Mouse (Mus musculus): ENCODE results near the gene Vopp1. TPM values are rescaled to one million over a fixed set of nuclear protein-coding genes. Genes with fewer than 3 reads are reported as not detected.
A peak's percentile ranks its signal among the peaks of the same experiment; 100 is the strongest.

Vopp1 gene
- total RNA-seq, 2 experiments from 2014 or later = 270 to 358 TPM

DNA sequence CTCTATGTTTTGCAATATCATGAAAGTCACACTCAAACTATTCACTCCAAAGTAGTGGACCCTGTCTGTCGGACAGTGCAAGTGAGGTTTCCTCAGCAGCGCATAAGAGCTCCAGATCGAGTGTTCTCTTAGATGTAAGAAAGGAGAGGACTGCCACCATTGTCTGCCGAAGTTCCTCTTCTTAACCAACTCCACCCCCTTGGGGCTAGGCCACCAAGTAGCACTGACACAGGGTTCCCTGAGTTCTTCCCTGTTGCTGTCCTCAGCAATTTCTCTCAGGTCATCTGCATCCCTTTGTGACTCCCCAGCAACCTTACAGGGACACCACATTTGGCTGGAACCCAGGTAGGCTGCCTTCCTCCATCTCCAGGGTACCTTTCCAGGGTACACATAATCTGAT, 34.4 kb downstream of the Vopp1 start:
- no peak for ATAC-seq (replicated peaks; ENCODE audit: low FRiP score, poor library complexity, severe bottlenecking)

DNA sequence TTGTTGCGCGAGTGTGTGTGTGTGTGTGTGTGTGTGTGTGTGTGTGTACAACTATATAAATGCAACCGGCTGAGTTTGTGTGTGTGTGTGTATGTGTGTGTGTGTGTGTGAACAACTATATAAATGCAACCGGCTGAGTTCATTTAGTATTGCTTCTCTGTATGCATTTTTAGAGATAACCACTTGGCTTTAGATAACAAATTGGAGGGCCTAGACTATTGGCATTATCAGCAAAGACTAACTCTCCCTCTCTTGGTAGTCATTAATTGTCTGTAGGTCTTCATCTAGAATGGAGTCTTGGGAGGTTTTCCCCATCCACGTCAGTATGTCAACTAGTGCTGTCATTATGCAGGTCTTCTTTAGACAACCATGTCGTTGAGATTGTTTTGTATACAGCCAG, 37.6 kb downstream of the Vopp1 start:
- ATAC-seq (replicated peaks; ENCODE audit: low FRiP score, poor library complexity, severe bottlenecking) = no peak; the same call in 1 of the 2 replicates

DNA sequence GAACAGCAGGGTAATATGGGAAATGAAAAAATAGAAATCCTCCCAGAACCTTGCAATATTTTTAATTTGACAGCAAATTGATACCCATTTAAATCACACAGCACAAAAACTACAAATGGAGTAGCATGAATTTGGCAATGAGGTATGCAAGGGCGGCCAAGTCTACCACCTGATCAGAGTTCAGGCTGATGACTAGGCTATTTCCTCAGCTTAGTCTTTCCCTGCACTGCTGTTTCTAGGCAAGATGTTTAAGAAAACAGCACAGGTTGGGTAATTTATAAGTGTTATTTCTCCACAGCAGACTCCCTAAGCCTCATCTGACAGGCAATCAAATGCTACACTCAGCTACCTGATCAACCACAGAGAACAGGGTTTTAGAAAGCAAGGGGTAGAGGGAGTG, 40.7 kb downstream of the Vopp1 start:
- ATAC-seq (replicated peaks; ENCODE audit: low FRiP score, poor library complexity, severe bottlenecking) = no peak

DNA sequence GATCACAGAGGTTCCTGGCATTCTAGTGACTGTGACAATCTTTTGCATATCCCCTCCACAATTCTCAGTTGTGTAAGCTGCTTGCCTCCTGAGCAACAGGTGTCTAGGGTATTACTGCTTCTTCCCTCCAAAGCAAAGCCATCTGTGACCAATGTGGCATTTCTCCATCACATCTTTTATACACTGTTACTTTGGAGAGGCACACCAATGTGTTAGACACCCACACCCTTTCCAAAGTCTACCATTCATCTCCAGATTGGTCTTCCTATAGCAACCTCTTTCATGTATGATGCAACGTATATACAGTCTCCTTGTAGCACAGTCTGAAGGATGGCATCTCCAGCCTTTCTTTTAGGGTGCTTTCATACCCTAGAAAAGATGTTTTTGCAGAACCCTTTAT, 42.3 kb downstream of the Vopp1 start:
- ATAC-seq (replicated peaks; ENCODE audit: low FRiP score, poor library complexity, severe bottlenecking) = no peak

DNA sequence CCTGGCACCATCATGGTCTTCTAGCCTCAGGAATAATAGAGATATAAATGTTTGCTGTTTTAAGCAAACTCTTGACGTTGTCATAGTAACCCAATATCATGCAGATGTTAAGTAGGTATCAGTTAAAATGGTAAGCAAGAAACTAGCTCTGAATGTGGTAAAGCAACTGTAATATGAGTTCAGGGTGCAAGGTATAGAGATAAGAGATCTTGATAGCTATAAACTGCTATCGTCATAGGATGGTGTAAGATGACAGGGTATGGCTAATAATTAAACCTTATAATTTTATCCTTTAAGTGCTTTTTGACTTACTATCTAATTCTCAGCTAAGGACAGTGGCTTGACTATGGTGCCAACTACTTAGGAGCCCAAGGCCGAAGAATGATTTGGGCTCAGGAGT, 44.6 kb downstream of the Vopp1 start:
- no peak for ATAC-seq (replicated peaks; ENCODE audit: low FRiP score, poor library complexity, severe bottlenecking)

DNA sequence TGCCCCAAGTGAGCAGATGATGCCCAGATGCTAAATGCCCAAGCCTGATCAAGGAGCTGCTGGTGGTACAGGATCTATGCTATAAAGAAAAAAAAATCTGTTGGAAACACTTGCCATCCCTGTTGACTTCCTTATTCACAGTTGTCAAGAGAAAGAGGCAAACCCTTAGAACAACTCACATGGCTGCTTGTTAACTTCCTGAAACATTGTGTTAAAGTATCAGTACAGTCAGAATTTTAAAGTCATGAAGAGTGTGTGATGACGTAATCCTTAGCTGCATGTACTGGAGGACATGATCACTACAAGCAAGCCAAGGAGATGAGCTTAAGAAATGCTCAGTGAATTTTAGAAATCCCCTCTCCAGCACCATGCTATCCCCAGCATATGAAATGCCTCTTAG, 51.2 kb downstream of the Vopp1 start:
- ATAC-seq (replicated peaks; ENCODE audit: low FRiP score, poor library complexity, severe bottlenecking) = no peak

DNA sequence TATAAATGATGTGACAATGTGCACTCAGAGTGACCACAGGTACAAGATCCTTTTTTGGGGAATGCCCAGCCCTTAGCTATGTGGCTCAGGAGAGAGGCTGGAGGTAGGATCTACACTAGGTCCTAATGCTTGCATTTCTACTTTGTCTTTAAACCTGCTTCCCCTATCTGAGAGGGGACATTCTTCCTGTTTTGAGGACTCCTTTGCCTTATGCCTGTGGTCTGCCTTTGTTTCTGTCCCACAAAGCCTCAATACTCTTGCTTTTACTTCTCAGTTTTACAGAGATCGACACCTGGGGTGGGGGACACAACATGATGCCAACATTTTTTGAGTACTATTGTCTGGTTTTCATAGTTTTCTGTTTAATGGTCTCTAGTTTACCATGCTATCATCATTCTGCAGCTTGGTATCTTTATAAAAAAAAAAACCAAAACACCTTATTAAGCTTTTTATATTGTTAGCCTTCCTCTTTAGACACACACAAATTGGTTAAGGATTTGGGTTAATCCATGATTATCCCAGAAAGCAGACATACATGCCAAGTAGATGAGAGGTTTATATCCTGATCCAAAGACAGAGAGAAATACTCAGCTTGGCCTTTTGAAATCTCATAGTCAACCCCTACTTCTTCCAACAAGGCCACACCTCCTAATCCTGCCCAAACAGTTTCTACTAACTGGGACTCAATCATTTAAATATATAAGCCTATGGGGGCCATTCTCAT, 54.3 kb downstream of the Vopp1 start:
- no peak for ATAC-seq (replicated peaks; ENCODE audit: low FRiP score, poor library complexity, severe bottlenecking)

DNA sequence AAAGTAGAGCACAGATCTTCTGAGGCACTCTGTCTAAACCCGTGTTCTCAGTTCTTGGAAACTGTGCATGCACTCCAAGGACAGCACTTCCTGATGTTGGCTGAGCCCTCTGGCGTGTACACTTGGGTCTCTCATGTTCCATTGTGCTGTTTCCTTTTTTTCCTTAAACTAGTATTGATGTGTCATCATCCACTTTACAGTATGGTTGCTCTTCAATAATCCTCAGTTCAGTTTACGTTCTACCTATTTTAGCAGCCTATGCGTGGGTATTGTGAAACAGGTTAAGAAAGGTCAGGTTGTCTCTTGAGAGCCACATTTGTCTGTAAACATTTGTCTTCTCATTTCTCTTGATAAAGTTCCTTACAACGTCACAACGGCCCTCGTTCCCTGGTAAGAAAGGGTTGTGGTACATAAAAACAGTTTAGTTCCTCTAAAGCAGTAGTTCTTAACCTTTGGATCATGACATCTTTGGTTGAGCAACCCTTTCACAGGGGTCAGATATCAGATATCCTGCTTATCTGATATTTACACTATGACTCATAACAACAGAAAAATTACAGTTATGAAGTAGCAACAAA, 55.9 kb downstream of the Vopp1 start:
- ATAC-seq (replicated peaks; ENCODE audit: low FRiP score, poor library complexity, severe bottlenecking) = no peak

DNA sequence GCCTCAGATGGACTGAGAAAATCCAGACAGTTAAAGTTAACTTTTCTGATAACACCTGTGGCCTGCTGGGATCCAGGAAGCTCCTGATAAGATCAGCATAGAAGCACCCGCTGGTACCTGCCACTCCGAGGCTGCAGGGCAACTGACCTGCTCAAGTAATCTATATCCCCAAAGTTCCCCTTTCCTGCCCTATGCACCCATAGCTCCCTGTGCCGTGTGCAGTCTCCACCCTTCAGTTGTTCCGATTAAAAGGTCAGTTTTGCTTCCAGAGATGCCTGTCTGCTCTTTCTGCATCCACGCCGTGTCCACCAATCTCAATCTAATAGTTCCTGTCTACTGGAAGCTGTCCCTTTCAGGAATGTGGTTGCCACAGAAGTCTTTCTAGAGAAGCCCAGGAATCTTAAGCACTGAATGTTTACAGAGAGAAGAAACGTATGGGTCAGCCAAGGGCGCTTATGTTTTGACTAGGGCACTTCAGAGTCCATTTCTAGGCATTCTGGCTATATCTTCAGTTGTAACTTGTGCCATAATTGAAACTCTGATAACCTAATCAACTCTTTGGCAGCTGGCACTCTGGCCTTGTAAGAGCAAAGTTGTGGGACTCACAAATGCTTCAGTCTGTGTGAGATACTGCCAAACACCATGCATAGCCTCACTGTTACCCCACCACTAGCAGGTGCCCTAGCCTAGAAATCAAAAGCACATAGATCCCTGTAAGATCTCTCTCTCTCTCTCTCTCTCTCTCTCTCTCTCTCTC, 57.7 kb downstream of the Vopp1 start:
- peak; percentile 76 for ATAC-seq (replicated peaks; ENCODE audit: low FRiP score, poor library complexity, severe bottlenecking)

DNA sequence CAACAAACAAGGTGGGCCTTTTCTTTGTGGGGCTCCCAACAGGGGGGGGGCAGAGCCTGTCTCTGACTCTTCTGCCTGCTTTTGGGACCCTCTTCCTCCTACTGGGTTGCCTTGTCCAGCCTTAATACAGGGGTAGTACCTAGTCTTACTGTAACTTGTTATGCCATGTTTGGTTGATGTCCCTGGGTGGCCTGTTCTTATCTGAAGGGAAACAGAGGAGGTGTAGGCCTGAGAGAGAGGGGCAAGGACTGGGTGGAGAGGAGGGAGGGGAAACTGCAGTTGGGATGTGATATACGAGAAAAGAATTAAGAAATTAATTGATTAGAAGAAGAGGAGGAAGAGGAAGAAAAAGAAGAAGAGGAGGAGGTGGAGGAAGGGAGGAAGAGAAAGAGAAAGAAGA, 58.7 kb downstream of the Vopp1 start:
- peak; percentile 72 for ATAC-seq (replicated peaks; ENCODE audit: low FRiP score, poor library complexity, severe bottlenecking)

DNA sequence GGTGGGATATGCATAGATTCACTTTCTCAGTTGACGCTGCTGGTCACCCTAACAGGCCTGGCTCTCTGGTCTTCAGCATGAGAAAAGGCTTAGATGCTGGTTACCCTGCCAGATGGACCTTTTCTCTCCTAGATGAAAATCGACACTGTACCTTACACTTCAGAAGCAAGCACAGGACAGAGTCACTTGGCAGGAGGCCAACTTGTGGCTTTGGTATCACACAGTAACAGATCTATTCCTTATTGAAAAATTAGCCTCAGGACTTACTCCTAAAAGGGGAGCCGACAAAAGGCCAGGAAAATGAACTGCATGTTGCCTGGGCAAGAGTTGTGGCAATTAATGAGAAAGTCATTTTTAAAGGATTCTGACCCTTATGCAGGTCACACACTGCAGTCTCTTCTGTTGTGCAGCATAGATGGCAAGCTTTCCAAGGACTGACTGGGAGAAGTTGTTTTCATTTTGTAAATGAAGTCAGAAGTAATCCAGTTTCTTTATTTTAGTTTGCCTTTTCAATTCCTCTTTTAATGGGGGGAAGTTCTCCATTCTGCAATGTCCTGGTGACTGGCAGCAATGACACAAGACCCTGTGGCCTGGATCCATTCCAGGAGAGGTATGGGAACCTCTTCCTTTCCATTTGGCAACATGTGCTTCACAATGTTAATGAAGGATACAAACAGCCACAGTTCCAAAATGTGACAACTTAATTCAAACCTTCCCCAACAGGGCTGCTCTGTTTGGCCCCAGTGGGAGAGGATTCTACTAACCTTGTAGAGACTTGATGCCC, 59.7 kb downstream of the Vopp1 start:
- ATAC-seq (replicated peaks; ENCODE audit: low FRiP score, poor library complexity, severe bottlenecking) = 0 out of 2 replicates have a peak, but pooled peaks have one; percentile 3

DNA sequence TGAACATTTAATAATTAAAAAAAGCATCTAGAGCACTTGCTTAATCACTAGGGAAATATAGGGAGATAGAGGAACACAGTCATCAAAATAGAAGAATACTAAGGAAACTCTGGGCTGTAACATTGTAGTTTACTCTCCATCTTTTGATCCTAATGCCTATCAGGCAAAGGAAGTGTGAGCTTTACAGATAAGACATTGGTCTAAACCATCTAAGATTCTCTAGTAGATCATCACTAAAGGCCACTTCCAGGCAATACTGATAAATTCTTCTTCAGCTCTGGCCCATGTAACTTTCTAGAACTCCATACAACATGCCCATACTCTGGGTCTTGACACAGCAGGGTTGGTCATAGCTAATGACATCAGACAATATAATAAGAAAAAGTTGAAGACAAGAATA, 61.9 kb downstream of the Vopp1 start:
- no peak for ATAC-seq (replicated peaks; ENCODE audit: low FRiP score, poor library complexity, severe bottlenecking)

DNA sequence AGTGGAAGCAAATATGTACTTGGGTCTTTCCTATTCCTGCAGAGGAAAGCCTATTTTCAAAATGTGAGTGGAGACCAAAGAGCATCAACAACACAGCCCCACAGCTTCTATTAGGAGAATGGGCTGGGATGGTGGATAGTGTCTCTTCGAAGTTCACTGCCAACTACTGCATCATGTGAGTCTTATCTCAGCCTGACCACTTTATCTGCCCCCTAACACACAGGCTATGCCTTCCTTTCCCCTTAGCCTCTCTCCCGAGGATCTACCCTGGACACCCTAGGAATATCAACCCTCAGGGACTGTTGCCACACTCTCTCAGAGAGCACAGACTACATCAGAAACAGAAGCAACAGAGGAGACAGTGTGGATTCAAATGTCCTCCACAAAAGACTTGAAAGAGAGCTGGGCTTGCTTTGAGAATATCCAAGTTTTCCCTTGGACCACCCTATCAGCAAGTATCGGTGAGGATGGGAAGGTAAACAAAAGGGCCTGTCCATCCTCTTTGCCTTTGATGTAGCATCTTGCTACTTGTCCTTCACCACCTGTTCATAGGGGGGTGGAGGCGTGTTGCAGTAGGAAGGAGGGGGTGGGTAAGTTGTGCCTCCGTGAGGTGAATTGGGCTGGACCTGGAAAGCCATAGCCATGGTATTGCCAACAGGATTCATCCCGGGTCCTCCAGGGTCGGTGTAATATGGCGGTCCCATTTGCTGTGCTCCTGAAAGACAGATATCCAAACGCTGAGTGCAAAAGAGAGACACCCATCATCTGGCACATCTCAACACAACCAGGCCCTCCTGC, 70.8 kb downstream of the Vopp1 start:
- peak; percentile 84 for ATAC-seq (replicated peaks; ENCODE audit: low FRiP score, poor library complexity, severe bottlenecking)

DNA sequence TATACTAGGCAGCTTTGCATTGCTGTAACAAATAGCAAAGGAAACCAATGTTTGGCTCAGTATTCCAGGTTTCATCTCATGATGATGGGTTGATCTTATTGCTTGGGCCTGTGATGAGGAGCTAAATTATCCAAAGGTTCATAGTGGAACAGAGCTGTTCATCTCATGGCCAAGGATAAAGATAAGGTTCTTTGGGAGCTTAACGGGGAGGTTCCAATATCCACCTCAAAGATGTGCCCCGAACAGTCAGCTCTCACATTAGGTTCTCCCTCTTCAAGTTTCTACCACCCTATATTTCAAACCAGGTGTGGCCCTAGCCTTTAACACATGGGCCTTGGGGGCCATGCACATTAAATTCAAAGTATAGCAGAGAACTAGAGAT, 79.2 kb downstream of the Vopp1 start:
- peak; percentile 57 for ATAC-seq (replicated peaks; ENCODE audit: low FRiP score, poor library complexity, severe bottlenecking)

DNA sequence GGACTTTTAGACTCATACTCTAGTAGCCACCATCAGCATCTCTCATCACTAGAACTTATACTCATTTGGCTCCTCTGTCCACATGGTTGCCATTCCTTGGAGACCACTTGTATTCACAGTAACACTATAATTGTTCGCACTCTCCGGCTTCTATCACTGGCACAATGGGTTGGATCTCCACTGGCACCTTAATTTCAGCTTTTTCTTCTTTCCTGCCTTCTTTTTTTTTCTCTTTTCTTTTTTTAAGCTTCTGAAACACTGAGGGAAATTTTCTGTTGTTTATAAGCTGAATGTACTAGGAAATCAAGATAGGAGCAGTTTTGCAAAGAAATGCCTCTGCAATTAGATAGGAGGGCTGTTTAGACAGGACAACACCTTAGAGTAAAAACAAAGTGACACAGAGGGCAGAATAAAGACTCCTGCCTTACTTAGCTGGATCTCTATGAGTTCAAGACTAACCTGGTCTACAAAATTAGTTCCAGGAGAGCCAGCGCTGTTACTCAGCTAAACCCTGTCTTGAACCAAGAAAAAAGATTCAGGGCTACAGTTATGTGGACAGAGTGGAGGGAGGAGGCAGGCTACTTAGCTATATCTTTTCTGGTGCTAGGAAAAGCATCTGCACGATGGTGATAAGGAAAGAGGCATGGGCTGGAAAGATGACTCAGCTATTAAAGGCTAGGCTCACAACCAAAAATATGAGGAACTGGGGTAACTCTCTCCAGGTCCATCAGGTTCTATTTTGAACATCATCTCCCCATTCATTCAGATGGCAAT, 79.8 kb downstream of the Vopp1 start:
- peak; percentile 85 for ATAC-seq (replicated peaks; ENCODE audit: low FRiP score, poor library complexity, severe bottlenecking)

DNA sequence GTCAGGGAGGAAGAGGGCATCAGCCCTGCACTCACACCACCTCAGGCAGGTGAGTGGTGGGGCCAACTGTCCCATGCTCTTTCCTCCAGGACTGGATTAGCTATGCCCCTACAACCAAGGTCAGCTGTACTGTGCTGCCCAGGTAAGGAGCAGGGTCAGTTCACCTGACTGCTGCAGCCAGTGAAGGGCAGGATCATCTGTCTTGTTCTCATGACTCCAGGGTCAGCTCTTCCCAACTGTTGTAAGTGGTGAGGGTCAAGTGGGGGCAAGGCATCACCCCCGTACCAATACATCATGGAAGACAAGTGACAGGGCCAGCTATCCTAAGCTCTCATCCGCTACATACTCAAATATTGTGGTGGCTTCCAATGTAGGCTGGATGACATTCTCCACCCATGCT, 80.8 kb downstream of the Vopp1 start:
- peak; percentile 4; the same call in 1 of the 2 replicates for ATAC-seq (replicated peaks; ENCODE audit: low FRiP score, poor library complexity, severe bottlenecking)

DNA sequence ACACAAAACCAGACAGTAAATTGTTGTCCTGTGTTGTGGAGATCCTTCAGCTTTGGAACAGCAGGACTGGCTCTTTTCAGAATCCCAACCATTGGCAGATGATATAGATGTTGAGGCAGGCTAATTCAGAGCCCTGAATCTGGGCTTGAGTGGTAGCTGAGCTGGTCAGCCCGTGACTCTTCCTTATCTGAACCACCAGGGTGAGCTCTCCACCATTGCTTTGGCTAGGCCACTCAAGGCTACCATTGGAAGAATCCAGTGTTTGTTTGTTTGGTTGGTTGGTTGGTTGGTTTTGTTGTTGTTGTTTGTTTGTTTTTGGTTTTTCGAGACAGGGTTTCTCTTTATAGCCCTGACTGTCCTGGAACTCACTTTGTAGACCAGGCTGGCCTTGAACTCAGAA, 81.6 kb downstream of the Vopp1 start:
- ATAC-seq (replicated peaks; ENCODE audit: low FRiP score, poor library complexity, severe bottlenecking) = peak; percentile 66

DNA sequence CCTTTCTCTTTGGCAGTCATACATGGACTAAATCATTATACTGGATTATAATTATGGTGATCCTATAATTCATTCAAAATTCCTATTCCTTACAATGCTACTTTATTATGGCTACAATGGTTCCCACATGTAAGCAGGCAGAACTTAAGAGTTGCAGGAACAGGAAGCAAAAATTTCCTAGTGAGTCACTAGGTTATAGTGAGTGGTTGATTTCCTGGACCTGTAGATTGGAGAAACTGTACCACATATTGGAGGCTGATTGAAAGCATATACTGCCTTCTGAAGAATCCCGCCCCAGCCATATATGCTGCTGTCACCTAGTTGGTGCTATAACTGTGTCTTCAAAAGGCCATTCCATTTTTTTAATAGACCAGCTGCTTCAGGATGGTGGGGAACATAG, 82.2 kb downstream of the Vopp1 start:
- no peak for ATAC-seq (replicated peaks; ENCODE audit: low FRiP score, poor library complexity, severe bottlenecking)

DNA sequence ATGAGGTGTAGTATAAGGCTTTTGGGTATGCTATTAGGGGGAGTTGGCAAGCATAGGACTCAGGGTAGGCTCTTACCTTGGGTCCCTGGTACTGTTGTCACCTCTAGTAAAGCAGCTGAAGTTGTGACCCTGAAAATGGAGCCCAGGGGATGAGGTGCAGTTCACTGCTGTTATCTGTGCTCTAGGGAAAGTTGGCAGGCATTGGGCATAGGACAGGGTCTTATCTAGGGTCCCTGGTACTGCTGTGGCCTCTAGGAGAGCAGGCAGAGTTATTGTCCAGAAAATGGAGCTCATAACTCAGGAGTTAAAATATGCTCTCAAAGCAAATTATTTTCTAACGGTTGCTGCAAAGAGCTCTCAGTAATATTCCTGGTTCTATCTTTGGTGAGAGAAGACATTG, 103.6 kb downstream of the Vopp1 start:
- ATAC-seq (replicated peaks; ENCODE audit: low FRiP score, poor library complexity, severe bottlenecking) = peak; percentile 76

All from erythroblast, adult 5-6 weeks (primary cell).